Mouse (Mus musculus): ENCODE results near the gene Usp43.

Usp43 gene

GRCm38 (mm10) chr11:67921827-67922754 is at the start of gene Usp43:
Gene Usp43, minus strand, starts transcription at chr11:67922153.
- DNase-seq (ENCODE audit: low read depth), result no peak

DNA sequence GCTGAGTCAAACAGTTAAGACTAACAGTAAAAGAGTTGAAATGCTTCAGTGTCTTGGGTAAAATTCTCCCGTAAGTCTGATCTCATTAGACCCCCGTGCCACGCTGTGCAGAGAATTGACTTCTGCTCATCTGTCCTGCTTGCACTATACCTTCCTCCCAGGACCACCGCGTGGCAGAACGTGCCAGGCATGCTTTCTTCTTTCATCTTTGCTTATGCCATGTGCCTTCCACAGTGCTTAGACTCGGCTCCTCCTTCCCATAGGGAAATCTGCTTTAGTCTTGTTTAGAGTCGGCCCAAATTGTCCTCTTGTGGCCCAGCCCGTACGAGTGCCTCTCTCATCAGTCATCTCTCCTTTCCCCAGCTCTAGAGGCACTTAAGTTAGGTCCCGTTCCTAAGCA is 45.9 kb upstream of the Usp43 start:
- DNase-seq (ENCODE audit: low read depth), result no peak

GRCm38 (mm10) chr11:67965905-67966878 is 44.2 kb upstream of the Usp43 start, which contains the start of gene Stx8:
Gene Stx8, plus strand, starts transcription at chr11:67966193.
- DNase-seq (ENCODE audit: low read depth), result peak; percentile 92

GRCm38 (mm10) chr11:67965242-67965883 is 43.4 kb upstream of the Usp43 start, which contains the start of gene Cfap52:
Gene Cfap52, minus strand, starts transcription at chr11:67965651.
- peak; percentile 91 for DNase-seq (ENCODE audit: low read depth)

- no peak for DNase-seq (ENCODE audit: low read depth)
These were observed 42.2 kb upstream of the Usp43 start for GRCm38 (mm10) chr11:67964110-67964509.

GRCm38 (mm10) chr11:67954413-67954812 is 32.5 kb upstream of the Usp43 start:
- DNase-seq (ENCODE audit: low read depth), result no peak

DNA sequence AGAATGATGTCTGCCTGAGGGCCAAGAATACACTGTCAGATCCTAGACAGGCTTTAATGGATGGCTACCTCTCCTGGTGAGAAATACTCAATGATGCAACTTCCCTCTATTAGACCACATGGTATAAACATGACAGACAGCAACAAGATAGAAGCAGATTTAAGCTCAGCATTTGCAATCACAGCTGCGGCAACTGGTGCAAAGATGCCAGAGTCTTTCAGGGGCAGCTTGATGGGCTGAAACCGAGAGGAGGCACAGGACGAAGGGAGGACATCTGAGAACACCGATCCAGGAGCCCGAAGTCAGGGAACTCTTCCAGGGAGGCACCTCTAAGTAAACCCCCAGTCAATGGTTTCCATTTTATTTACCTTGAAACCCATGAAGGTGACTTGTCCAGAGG is 31.7 kb upstream of the Usp43 start:
- DNase-seq (ENCODE audit: low read depth), result no peak

GRCm38 (mm10) chr11:67949475-67949874 is 27.5 kb upstream of the Usp43 start:
- DNase-seq (ENCODE audit: low read depth), result no peak

DNA sequence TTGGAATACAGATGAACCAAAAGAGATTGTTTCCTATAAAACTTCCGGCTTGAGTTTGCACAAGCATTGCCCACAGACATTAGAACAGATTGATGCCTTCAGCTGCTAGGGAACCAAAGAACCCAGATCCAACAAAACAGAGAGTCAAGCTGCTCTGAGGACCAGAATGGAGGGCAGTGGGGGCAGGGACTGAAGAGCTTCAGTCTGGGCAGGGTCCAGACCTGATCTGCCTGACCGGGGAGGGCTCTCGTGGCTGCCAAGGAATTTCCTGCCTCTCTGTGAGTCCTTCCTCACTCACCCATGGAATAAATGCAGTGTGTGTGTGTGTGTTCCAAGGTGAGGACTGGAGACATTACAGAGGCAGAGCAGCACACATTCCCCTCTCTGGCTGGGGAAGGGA is 26.3 kb upstream of the Usp43 start:
- DNase-seq (ENCODE audit: low read depth), result no peak

GRCm38 (mm10) chr11:67932156-67932555 is 10.2 kb upstream of the Usp43 start:
- DNase-seq (ENCODE audit: low read depth), result no peak

DNA sequence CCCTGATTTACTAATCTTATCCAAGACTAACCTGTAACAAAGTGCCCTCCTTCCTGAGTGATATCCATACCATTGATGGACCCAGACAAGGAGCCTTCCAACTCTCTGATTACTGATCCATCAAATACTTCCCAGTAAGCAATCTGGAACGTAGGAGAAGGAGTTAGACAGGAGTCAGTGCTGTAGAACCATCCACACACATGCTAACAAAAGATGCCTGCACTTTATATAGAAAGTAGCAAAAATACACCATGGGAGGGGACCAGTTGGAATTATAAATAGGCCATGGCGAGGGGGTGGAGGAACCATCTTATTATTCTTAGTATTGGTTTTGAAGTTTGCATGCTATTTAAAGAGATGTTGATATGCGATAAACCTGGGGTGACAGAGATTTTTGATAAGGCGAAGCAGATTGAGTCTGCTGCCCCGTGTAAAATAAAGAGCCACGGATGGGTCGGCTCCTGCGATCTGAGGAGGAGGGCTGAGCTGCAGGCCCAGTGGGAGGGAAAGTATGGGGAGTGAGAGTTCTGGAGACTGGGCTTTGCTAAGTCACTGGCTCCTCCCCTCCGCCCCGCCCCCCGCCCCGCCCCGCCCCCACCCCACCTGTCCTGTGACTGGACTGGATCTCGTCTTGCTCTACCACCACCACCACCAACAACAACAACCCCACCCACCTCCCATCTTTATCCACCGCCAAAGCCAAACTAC is 4.5 kb upstream of the Usp43 start:
- no peak for DNase-seq (ENCODE audit: low read depth)

DNA sequence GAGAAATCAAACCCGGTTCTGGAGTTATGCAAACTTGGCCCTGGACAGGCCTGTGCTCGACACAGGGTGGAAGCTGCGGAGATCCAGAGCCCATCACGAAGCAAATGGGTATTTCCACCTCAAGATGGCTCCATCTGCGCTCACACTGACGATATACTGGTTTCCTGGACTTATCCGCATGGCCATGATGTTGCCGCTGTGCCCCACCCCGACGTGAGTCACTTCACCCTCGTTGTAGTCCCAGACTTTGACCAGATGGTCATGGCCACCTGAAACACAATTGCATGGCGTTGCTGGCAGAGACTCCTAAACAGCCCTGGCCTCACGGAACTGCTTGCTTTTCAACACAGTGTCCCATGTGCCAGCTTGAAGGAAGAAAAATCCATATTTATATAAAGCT is 3.0 kb upstream of the Usp43 start:
- DNase-seq (ENCODE audit: low read depth), result no peak

- DNase-seq (ENCODE audit: low read depth), result no peak
These were observed 1.8 kb upstream of the Usp43 start for GRCm38 (mm10) chr11:67923720-67924119.

DNA sequence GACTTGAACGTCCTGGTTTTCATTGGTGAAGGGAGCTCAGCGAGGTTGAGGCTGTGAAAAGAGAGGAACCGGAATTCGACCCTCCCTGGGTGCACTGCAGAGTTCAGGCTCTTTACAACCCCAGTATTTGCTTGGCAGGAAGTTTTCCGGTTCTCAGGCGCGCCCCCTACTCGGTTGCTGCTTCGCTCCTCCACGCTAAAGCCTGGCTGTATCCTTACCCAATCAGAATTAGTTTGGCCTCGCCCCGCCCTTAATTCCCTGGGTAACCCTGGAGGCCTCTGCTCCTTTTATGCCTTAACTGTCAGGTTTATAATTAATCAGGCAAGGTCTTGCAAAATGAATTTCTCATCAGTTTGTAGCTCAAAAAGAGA is 787 bp upstream of the Usp43 start:
- no peak for DNase-seq (ENCODE audit: low read depth)

- no peak for DNase-seq (ENCODE audit: low read depth)
These were observed 694 bp downstream of the Usp43 start for GRCm38 (mm10) chr11:67921091-67921826.

GRCm38 (mm10) chr11:67920226-67920960 is 1.6 kb downstream of the Usp43 start:
- DNase-seq (ENCODE audit: low read depth), result no peak

DNA sequence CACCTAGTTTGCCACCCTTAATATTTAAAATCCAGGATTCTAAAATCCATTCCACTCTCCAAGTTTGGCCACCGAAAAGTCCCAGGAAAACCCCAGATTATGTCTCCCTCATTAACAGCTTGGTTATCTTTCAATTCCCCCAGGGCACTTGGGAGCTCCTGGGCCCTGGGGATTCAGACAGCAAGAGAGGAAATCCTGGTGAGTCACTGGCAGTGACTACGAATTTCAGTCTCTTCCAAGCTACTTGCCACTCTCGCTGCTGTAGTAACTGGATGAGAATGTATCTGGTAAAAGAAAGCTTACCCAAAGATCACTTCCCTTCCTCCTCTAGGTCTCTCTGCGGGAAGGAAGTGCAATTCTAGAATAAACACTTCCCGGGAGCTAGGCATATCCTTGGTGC is 2.4 kb downstream of the Usp43 start:
- peak; percentile 19 for DNase-seq (ENCODE audit: low read depth)

DNA sequence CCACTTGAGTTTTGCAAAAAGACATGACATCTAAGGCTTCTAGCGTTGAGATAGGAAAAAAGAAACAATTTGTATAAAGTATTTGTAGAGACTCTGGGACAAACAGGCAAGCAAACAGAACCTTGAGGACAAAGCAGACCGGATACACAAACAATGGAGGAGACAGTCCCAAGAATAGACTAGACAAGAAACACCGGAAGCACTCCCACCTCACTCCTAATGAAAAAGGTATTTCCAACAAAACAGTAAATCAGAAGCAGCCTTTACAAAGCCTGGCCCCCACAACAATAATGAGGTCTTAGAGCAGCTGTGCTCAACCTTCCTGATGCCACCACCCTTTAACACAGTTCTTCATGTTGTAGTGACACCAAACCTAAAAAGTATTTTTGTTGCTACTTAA is 4.8 kb downstream of the Usp43 start:
- DNase-seq (ENCODE audit: low read depth), result no peak

GRCm38 (mm10) chr11:67911074-67911473 is 10.9 kb downstream of the Usp43 start:
- DNase-seq (ENCODE audit: low read depth), result peak; percentile 54

DNA sequence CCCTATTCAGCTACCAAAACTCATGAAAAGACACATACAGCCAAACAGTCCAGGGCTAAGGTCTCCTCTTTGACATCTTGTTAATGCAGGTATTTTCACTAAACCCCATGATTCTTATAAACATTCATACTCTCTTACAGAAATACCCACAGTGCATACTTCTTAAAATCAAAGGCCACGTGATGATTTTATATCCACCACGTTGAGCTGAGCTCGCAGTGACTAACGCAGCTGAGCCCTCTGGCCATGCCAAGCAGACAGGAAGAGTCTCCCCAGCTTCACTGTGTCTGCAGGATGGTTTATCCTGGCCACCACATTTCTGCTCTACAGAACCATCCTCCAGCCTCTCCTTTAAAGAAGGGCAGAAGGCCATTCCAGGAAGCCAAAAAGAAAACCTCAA is 18.2 kb downstream of the Usp43 start:
- no peak for DNase-seq (ENCODE audit: low read depth)
